Mouse (Mus musculus): ENCODE results near the gene 4930503B20Rik. TPM values are rescaled to one million over a fixed set of nuclear protein-coding genes. Genes with fewer than 3 reads are reported as not detected.

Gene 4930503B20Rik
- polyA plus RNA-seq, 1 experiment from 2014 or later: not detected

GRCm38 (mm10) chr3:146628227-146628982 is 22.7 kb downstream of the 4930503B20Rik start:
- Histone ChIP-seq H3K27ac (ENCODE audit: low read length) (no peak overlapping the region), H3K4me1 (ENCODE audit: control insufficient read depth, insufficient read depth, low read length) (no peaks in the 10 kb centered on the region), H3K9me3 (replicated peaks; ENCODE audit: control insufficient read depth, low read length) (no peaks in the 10 kb centered on the region), H3K9ac (ENCODE audit: low read length) (no peak overlapping the region), H3K4me3 (replicated peaks; ENCODE audit: low read length) (no peak overlapping the region), H3K36me3 (ENCODE audit: control insufficient read depth, insufficient read depth, low read length) (no peaks in the 10 kb centered on the region), H3K27me3 (ENCODE audit: control insufficient read depth, insufficient read depth, low read length) (no peaks in the 10 kb centered on the region), H3K4me2 (ENCODE audit: low read depth, low read length) (no peak overlapping the region)
- WGBS: 66% methylated on average over 8 of the region's 8 CpGs
- ATAC-seq (ENCODE audit: insufficient read depth, low FRiP score): no peak

- no peak overlapping the region for H3K9ac ChIP-seq (ENCODE audit: low read length)
These were observed 25.4 kb downstream of the 4930503B20Rik start for GRCm38 (mm10) chr3:146625766-146626165.

GRCm38 (mm10) chr3:146621966-146622365 is 29.2 kb downstream of the 4930503B20Rik start:
- H3K4me2 ChIP-seq (ENCODE audit: low read depth, low read length): no peak overlapping the region
- no peaks in the 10 kb centered on the region for H3K4me1 ChIP-seq (ENCODE audit: control insufficient read depth, insufficient read depth, low read length)
- H3K4me3 ChIP-seq (replicated peaks; ENCODE audit: low read length): no peak overlapping the region
- 85% methylated on average over 11 of the region's 11 CpGs for WGBS
- no peak overlapping the region for H3K9ac ChIP-seq (ENCODE audit: low read length)
- H3K9me3 ChIP-seq (replicated peaks; ENCODE audit: control insufficient read depth, low read length): no peaks in the 10 kb centered on the region
- ATAC-seq (ENCODE audit: insufficient read depth, low FRiP score): no peak
- no peak overlapping the region for H3K27ac ChIP-seq (ENCODE audit: low read length)
- no peaks in the 10 kb centered on the region for H3K27me3 ChIP-seq (ENCODE audit: control insufficient read depth, insufficient read depth, low read length)
- H3K36me3 ChIP-seq (ENCODE audit: control insufficient read depth, insufficient read depth, low read length): no peaks in the 10 kb centered on the region

More at GRCm38 (mm10) chr3:146625766-146626165, 25.4 kb downstream of the 4930503B20Rik start:
- no peaks in the 10 kb centered on the region for H3K36me3 ChIP-seq (ENCODE audit: control insufficient read depth, insufficient read depth, low read length)
- WGBS: 81% methylated on average over 4 of the region's 4 CpGs
- no peaks in the 10 kb centered on the region for H3K9me3 ChIP-seq (replicated peaks; ENCODE audit: control insufficient read depth, low read length)
- ATAC-seq (ENCODE audit: insufficient read depth, low FRiP score): no peak
- H3K27me3 ChIP-seq (ENCODE audit: control insufficient read depth, insufficient read depth, low read length): no peaks in the 10 kb centered on the region
- H3K4me1 ChIP-seq (ENCODE audit: control insufficient read depth, insufficient read depth, low read length): no peaks in the 10 kb centered on the region
- H3K4me2 ChIP-seq (ENCODE audit: low read depth, low read length): no peak overlapping the region
- H3K4me3 ChIP-seq (replicated peaks; ENCODE audit: low read length): no peak overlapping the region
- H3K27ac ChIP-seq (ENCODE audit: low read length): no peak overlapping the region

GRCm38 (mm10) chr3:146620555-146621249 is 30.4 kb downstream of the 4930503B20Rik start:
- no peak overlapping the region for H3K4me2 ChIP-seq (ENCODE audit: low read depth, low read length)
- no peaks in the 10 kb centered on the region for H3K9me3 ChIP-seq (replicated peaks; ENCODE audit: control insufficient read depth, low read length)
- H3K27ac ChIP-seq (ENCODE audit: low read length): no peak overlapping the region
- no peak overlapping the region for H3K9ac ChIP-seq (ENCODE audit: low read length)
- no peaks in the 10 kb centered on the region for H3K27me3 ChIP-seq (ENCODE audit: control insufficient read depth, insufficient read depth, low read length)
- ATAC-seq (ENCODE audit: insufficient read depth, low FRiP score): no peak
- 83% methylated on average over 14 of the region's 14 CpGs for WGBS
- H3K4me3 ChIP-seq (replicated peaks; ENCODE audit: low read length): no peak overlapping the region
- no peaks in the 10 kb centered on the region for H3K36me3 ChIP-seq (ENCODE audit: control insufficient read depth, insufficient read depth, low read length)
- H3K4me1 ChIP-seq (ENCODE audit: control insufficient read depth, insufficient read depth, low read length): no peaks in the 10 kb centered on the region

- no peak for ATAC-seq (ENCODE audit: insufficient read depth, low FRiP score)
- H3K9ac ChIP-seq (ENCODE audit: low read length): no peak overlapping the region
- H3K27ac ChIP-seq (ENCODE audit: low read length): no peak overlapping the region
- no peaks in the 10 kb centered on the region for H3K9me3 ChIP-seq (replicated peaks; ENCODE audit: control insufficient read depth, low read length)
- 85% methylated on average over 10 of the region's 10 CpGs for WGBS
- H3K4me2 ChIP-seq (ENCODE audit: low read depth, low read length): no peak overlapping the region
- H3K4me3 ChIP-seq (replicated peaks; ENCODE audit: low read length): no peak overlapping the region
- no peaks in the 10 kb centered on the region for H3K4me1 ChIP-seq (ENCODE audit: control insufficient read depth, insufficient read depth, low read length)
- H3K27me3 ChIP-seq (ENCODE audit: control insufficient read depth, insufficient read depth, low read length): no peaks in the 10 kb centered on the region
- H3K36me3 ChIP-seq (ENCODE audit: control insufficient read depth, insufficient read depth, low read length): no peaks in the 10 kb centered on the region
These were observed 31.0 kb downstream of the 4930503B20Rik start for GRCm38 (mm10) chr3:146620101-146620500.

GRCm38 (mm10) chr3:146618357-146618756 is 32.8 kb downstream of the 4930503B20Rik start:
- H3K27ac ChIP-seq (ENCODE audit: low read length): no peak overlapping the region
- H3K36me3 ChIP-seq (ENCODE audit: control insufficient read depth, insufficient read depth, low read length): no peaks in the 10 kb centered on the region
- H3K4me2 ChIP-seq (ENCODE audit: low read depth, low read length): no peak overlapping the region
- 57% methylated on average over 4 of the region's 4 CpGs for WGBS
- H3K4me1 ChIP-seq (ENCODE audit: control insufficient read depth, insufficient read depth, low read length): no peaks in the 10 kb centered on the region
- H3K27me3 ChIP-seq (ENCODE audit: control insufficient read depth, insufficient read depth, low read length): no peaks in the 10 kb centered on the region
- no peak overlapping the region for H3K4me3 ChIP-seq (replicated peaks; ENCODE audit: low read length)
- no peaks in the 10 kb centered on the region for H3K9me3 ChIP-seq (replicated peaks; ENCODE audit: control insufficient read depth, low read length)
- ATAC-seq (ENCODE audit: insufficient read depth, low FRiP score): no peak
- H3K9ac ChIP-seq (ENCODE audit: low read length): no peak overlapping the region

GRCm38 (mm10) chr3:146617946-146618345 is 33.2 kb downstream of the 4930503B20Rik start:
- Histone ChIP-seq H3K27ac (ENCODE audit: low read length) (no peak overlapping the region), H3K4me3 (replicated peaks; ENCODE audit: low read length) (no peak overlapping the region)

GRCm38 (mm10) chr3:146616533-146617283 is 34.4 kb downstream of the 4930503B20Rik start:
- no peaks in the 10 kb centered on the region for H3K4me1 ChIP-seq (ENCODE audit: control insufficient read depth, insufficient read depth, low read length)
- H3K9me3 ChIP-seq (replicated peaks; ENCODE audit: control insufficient read depth, low read length): no peaks in the 10 kb centered on the region
- 68% methylated on average over 5 of the region's 5 CpGs for WGBS
- no peaks in the 10 kb centered on the region for H3K36me3 ChIP-seq (ENCODE audit: control insufficient read depth, insufficient read depth, low read length)
- ATAC-seq (ENCODE audit: insufficient read depth, low FRiP score): no peak
- no peak overlapping the region for H3K4me3 ChIP-seq (replicated peaks; ENCODE audit: low read length)
- no peak overlapping the region for H3K4me2 ChIP-seq (ENCODE audit: low read depth, low read length)
- no peaks in the 10 kb centered on the region for H3K27me3 ChIP-seq (ENCODE audit: control insufficient read depth, insufficient read depth, low read length)
- no peak overlapping the region for H3K27ac ChIP-seq (ENCODE audit: low read length)
- no peak overlapping the region for H3K9ac ChIP-seq (ENCODE audit: low read length)

More at GRCm38 (mm10) chr3:146617946-146618345, 33.2 kb downstream of the 4930503B20Rik start:
- H3K4me2 ChIP-seq (ENCODE audit: low read depth, low read length): no peak overlapping the region
- no peaks in the 10 kb centered on the region for H3K36me3 ChIP-seq (ENCODE audit: control insufficient read depth, insufficient read depth, low read length)
- H3K27me3 ChIP-seq (ENCODE audit: control insufficient read depth, insufficient read depth, low read length): no peaks in the 10 kb centered on the region
- no peak overlapping the region for H3K9ac ChIP-seq (ENCODE audit: low read length)
- no peaks in the 10 kb centered on the region for H3K4me1 ChIP-seq (ENCODE audit: control insufficient read depth, insufficient read depth, low read length)
- no peak for ATAC-seq (ENCODE audit: insufficient read depth, low FRiP score)
- H3K9me3 ChIP-seq (replicated peaks; ENCODE audit: control insufficient read depth, low read length): no peaks in the 10 kb centered on the region

GRCm38 (mm10) chr3:146615496-146615895 is 35.6 kb downstream of the 4930503B20Rik start, which contains the start of gene Dnase2b:
Gene Dnase2b (minus strand): TSS chr3:146615596.
- H3K4me3 ChIP-seq (replicated peaks; ENCODE audit: low read length): no peak within 1 kb of the TSS
- H3K9ac ChIP-seq (ENCODE audit: low read length): no peak within 1 kb of the TSS
- no peaks in the 10 kb centered on the region for H3K36me3 ChIP-seq (ENCODE audit: control insufficient read depth, insufficient read depth, low read length)
- no peaks in the 10 kb centered on the region for H3K4me1 ChIP-seq (ENCODE audit: control insufficient read depth, insufficient read depth, low read length)
- 84% methylated on average over 4 of the region's 4 CpGs for WGBS
- no peak for ATAC-seq (ENCODE audit: insufficient read depth, low FRiP score)
- no peaks in the 10 kb centered on the region for H3K27me3 ChIP-seq (ENCODE audit: control insufficient read depth, insufficient read depth, low read length)
- H3K9me3 ChIP-seq (replicated peaks; ENCODE audit: control insufficient read depth, low read length): no peaks in the 10 kb centered on the region
- no peak within 1 kb of the TSS for H3K4me2 ChIP-seq (ENCODE audit: low read depth, low read length)
- no peak within 1 kb of the TSS for H3K27ac ChIP-seq (ENCODE audit: low read length)
